Mouse (Mus musculus): ENCODE data around the gene Rrp7a.

Rrp7a gene

DNA sequence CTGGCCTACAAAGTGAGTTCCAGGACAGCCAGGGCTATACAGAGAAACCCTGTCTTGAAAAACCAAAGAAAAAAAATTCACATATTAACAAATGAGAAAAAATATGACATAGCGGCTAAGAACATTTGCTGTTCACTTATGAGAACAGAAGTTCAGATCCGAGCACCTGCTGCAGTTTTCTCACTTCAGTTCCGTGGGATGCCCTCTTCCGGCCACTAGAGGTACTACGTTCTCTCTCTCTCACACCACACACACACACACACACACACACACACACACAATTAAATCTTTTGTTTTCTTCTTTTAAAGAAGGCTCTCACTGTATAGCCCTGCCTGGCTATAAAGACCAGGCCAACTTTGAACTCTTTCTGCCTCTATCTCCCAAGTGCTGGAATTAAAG lies 54.3 kb downstream of the Rrp7a start:
- 94% methylated on average over 5 of the region's 5 CpGs for WGBS

DNA sequence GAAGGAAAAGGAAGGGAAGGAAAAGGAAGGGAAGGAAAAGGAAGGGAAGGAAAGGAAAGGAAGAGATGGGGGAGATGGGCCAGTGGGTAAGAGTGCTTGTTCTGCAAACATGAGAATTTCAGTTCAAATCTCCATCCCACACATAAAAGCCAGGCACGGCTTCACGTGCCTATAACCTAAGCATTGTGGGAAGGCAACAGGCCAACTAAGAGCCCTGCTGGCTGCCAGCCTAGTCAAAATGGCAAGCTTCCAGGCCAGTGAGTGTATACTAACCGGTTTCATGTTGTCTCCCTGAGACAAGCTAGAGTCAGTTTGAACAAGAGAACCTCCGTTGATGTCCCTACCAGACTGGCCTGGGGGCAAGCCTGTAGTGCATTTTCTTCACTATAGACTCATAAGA lies 57.1 kb downstream of the Rrp7a start:
- WGBS: 20% methylated on average over 4 of the region's 4 CpGs
